Mouse (Mus musculus) cerebellum, postnatal 36 days (tissue): ENCODE results near the gene Ddx11.
"Not testable (repeated sequence)": the region's sequence is repeated elsewhere in the genome, so short reads cannot be mapped to it uniquely, and the experiment has no call there.

Experiments used
- DNase-seq, 2 experiments: peaks; one replicate each; pipeline ENCODE4 v3.0.0; 2021 to 2022; ENCODE audit warnings: mixed read lengths in 2 of 2

Ddx11 gene

DNA sequence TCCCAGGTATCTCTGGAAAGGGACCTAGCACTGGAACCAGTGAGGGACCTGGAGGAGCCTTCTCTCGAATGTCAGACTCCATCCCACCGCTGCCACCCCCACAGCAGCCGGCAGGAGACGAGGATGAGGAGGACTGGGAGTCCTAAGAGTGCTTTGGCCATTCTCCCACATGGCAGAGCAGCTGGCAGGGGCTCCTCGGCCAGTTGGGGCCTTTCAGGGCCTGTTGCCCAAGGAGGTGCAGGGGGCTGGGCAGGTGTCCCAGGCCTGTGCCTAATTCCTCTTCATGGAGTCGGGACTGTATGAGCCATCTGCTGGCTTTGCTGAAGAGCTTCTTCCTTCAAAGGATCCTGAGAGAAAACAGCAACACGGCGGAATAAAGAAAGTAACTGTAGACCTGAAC is 4.3 kb upstream of the Ddx11 start:
- DNase-seq: peak; percentile 24 to 42

DNA sequence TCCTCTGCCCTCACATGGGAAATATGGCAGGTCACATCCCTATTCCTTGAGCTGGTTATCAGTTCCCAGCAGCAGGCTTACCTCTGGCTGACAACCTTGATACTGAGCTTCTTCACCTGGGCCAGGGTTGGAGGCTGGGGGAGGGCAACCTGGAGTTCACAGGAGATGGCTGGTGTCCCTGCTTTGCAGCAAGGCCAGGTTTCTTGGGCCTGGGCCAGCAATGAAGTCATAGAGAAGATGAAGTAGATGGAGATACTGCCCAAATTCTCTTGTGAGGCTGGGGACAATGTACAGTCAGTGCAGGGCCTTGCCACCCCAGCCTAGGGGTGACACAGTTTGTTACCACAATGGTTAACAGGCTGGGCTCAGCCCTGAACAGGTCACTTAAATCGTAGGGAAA is 2.6 kb upstream of the Ddx11 start:
- peak; percentile 52 to 55 for DNase-seq

DNA sequence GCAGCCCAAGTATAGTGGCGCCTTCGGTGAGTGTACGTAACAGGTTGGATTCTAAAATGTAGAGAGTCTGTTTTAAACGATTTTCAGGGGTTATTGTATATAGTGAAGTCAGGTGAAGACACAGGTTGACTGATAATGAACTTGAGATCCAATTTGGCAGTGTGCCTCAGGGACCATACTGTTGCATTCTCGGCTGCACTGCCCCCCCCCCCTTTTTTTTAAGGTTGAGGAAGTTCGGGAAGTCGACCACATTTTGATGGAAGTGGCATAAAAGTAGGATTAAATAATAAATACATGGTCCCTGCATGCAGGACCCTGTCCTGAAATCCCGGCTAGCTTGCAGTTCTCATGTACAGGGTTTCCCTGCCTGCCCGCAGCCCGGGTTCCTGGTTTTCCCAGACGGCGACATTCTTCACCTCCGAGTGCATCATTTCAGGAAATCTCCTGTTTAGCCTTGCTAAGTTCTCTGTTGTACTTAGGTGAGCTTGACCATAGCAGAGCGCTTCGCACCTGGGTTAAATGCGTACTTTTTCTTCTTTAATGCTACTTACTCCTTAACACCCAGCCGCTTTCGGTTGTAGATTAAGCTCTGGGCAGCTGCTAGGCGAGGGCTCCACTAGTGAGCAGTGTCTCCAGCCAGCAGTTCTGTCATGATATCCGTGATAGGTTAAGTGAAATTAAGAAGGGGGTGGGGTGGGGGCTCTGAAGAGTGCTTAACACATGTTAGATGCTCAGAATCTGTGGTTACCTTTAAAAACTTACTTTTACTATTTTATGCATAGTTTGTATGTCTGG is 693 bp downstream of the Ddx11 start:
- no peak for DNase-seq

DNA sequence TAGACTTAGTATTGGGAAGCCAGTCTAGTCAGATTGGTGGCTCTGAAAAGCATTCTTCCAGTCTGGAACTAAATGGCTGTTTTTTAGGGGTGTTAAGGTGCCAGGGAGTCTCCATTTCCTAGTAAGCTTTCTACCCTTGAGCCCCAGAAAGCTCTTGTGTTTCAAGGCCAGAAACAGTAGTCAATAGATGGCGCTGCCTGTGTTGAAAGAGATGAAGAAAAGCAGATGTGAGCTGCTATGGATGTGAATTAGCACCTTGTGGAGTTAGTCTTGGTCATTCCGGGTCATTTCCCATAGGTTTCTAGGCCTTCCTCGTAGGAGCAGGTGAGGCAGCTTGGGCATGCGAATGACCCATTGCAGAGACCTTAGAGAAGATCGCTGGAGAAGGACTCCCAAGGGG is 1.9 kb downstream of the Ddx11 start:
- DNase-seq: no peak

DNA sequence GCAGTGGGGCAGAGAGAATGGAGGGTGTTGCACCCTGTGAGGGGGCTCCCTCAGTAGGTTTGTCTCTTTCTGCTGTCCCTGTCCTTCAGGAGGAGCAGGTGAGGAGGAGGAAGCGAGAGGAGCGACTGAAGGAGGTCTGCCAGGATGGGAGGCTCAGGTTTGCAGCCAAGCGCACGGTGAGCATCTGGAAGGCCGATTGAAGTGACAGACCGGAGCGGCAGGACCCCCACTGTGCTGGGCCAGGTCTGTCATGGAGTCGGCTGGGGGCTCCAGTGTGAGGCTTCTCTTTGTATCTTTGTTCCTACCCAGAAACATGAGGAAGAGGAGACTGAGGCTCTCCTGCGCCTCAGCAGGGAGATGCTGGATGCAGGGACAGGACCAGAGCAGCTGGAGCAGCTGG is 7.1 kb downstream of the Ddx11 start:
- no peak for DNase-seq

DNA sequence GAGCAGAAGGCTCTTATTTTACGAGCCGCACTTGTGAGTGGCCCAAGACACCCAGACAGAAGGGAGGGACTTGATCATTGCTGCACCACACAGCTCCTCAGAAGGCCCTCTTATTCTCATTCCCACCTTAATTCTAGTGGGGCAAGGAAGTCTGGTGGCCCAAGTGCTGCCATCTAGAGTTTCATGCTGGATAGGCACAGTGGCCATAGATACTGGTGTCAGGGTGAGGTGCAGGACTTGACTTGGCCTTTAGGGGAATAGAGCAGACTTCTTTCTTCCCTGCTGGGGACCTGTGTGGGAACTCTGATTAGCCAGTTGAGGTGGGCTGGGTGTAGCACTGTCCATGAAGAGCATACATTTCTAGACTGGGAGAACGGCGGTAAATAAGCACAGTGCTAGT is 7.9 kb downstream of the Ddx11 start:
- DNase-seq: no peak

DNA sequence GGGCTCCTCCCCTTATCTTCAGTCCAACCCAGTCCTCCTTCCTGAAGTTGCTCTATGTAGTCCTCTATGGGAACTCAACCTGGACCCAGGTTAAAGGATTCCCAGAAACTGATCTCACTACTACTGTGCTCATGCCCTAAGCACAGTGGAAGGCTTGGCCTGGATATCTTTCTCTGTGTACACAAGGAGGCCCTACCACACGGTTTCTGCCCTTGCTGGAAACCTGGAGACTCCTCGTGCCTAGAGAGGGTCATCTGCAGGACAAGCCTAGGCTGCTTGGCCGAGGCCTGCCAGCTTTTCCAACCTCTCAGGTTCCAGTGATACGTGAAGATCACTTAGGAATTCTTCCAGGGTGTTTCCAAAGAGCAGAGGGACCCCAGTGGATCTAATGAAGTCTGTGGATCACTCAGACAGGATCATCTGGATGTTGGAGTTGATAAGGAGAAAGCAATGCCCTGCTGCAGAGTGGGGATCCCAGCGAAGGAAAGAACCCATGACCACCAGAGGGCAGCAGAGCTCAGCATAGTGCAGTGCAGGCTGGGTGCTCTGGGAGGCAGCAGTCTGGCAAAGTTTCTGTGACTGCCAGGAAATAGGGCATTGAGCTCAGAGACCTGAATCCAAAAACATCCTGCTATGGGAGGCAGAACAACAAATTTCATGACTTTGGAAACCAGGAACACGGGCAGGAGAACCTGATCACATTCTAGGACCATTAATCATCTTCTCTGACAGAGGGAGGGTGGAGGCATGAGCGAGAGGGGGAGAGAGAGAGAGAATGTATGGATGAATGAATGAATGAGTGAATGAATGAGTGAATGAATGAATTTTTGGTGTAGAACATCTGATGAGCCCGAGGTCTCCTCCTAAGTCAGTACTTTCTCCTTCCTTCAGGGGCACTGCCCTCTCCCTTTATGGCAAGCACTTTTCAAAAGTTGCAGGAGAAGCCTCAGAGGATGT is 29.7 kb downstream of the Ddx11 start:
- not testable (repeated sequence) for DNase-seq

DNA sequence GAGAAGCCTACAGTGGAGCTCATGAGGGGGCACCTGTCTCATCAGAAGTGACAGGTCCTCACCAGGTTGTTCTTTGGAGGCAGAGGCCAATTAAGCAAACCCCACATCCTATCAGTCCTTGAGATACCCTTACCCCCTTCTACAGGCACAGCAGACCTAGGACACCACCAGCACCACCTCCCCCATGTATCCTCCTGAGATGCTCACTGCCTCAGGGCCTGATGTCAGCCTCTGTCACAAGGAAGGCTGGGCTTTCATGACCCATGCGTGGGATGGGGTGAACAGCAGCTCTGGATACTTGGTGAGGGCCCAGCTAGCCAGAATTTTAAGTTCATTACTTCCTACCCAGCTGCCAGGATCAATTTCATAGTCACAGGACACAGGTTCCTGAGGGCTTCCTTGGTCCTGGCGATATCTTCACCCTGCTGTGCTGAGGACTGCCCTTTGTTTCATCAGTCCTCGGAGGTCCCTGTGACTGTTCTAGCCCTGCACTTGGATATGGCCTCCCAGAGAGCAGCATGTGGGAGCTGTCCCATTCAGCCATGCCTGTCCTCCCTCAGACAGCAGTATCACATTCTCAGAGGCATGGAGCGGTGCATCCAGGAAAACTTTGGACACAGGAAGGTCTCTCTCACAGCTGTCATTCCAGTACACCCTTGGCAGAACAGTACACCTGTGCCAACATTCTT is 30.6 kb downstream of the Ddx11 start:
- not testable (repeated sequence) for DNase-seq

DNA sequence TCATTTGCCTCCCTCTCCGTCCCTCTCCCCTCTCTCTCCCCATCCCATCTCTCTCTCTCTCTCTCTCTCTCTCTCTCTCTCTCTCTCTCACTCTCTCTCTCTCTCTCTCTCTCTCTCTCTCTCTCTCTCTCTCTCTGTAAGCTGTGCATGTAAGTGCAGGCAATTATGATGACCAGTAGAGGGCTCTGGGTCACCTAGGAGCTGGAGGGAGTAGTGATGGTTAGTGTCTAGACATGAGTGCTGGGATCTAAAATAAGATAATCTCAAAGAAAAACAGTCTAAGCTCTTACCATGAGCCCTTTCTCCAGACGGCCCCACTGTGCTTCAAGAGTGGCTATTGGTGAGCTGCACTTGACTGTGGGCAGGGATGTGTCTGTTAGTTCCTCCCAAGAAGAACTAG is 31.6 kb downstream of the Ddx11 start:
- DNase-seq: no peak

DNA sequence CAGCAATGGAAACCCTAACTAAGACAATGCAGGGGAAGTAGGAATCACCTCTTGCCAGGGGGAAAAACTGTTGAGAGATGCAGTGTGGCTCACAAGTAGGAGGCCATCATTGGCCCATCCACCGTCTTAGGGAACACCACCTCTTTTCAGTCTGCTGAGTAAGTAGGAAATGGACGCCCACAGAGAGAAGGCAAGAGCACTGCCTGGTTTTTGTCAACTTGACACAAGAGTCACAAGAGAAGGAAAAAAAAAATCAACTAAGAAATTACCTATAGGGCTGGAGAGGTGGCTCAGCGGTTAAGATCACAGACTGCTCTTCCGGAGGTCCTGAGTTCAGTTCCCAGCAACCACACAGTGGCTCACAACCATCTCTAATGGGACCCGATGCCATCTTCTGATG is 35.0 kb downstream of the Ddx11 start:
- DNase-seq: no peak

DNA sequence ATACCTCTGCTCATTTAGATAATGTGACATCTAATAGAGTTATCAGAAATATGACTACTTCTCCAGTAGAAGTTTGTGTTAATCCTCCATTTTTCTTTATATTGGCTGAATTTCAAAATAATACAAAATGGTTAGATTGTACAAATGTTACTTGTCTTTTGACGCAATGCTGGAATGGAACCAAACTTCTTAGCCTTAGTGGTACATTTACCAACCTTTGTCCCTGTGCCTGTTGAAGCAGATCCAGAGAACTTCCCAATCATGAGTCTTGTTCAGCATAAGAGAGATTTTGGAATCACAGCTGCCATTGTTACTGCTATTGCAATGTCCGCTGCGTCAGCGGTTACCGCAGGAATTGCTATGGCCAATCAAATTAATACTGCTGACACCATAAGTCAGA is 43.8 kb downstream of the Ddx11 start:
- DNase-seq: not testable (repeated sequence)

DNA sequence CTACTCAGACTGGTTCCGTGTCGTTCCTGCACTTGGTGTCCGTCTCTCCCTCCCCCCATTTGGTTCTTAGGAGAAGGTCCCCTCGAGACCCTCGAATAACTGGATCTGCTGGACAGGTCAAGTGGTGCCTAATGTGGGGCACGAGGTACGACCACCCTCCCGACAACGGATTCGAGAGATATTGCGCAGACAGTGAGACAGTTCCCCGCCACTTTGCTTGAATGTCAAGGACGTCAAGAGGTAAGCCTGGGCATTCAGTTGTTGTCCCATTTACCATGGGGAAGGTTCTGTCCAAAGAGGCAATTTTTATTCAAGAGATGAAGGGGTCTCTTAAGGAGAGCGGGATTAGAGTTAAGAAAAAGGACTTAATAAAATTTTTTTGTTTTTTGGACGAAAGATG is 47.7 kb downstream of the Ddx11 start:
- not testable (repeated sequence) for DNase-seq

DNA sequence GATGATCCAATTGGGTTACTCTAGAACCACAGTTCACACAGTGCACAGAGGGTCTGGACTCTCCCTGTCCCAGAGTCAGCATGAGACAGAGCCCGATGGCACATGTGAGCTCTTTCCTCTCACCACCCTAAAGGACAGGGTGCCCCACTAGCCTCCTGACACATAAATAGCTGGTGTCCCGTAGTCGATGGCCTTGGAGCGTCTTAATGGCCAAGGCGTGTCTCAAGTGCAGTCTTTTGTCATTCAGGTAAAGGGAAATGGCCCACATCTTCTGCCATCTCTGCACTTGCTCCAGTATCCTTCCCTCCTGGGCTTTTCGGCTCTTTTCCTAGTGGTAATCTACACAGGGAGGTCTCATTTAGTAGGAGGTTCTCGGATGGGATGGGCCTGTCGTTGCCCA is 67.3 kb downstream of the Ddx11 start:
- DNase-seq: no peak

DNA sequence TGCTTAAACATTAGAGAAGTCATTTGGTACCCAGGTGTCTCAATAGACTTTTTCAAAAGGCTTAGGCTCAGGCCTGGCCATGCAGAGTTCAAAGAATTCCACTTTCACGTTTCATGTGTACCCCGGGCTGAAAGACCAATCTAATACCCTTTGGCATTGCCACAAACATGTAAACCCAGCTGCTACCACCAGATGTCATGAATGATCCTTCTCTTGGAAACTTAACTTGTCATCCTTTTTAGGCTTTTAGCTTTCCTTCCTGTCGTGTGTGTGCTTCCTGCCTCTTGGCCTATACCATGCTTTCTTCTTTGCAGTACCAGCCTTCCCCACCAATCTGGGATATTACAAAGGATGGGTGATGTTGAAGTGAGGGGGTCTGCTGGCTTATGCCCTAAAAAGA is 73.7 kb downstream of the Ddx11 start:
- DNase-seq: no peak
